Comparison of ENCODE assay signal across 7 mouse cellular contexts in genomic region chr15:98917538-98918498, GRCm38 (mm10). TPM values are rescaled to one million over a fixed set of nuclear protein-coding genes. Genes with fewer than 3 reads are reported as not detected.
DNase-seq lines count a peak whose midpoint lies in the region; ATAC-seq lines count a peak whose summit lies in the region.

Gene Lmbr1l, minus strand, starts transcription at chr15:98918231.

- peak within 1 kb of the TSS; percentile 76 for H3K4me3 ChIP-seq in intestine, embryonic 15.5 days (replicated peaks)
- H3K4me3 ChIP-seq in midbrain, embryonic 10.5 days, result peak within 1 kb of the TSS; percentile 96

- peak within 1 kb of the TSS; percentile 84 for H3K4me2 ChIP-seq in intestine, embryonic 15.5 days (replicated peaks)

- H3K36me3 ChIP-seq in intestine, embryonic 15.5 days, result 0 out of 2 replicates have a peak, but pooled peaks cover 1% of the 10 kb centered on the region
- H3K36me3 ChIP-seq in midbrain, embryonic 10.5 days, result peaks cover 28% of the 10 kb centered on the region

- intact Hi-C loops in gastrocnemius, postnatal 36 days (cut with DNase I), result loop anchor here (5.0 kb wide), 1 partner anchor 36 kb away; no protein-coding TSS in a partner anchor
- intact Hi-C loops in left cerebral cortex, postnatal 25 days (cut with DNase I), result loop anchor here (2.0 kb wide), 1 partner anchor 37 kb away; no protein-coding TSS in a partner anchor

- under 1% methylated on average over 82 of the region's 82 CpGs for WGBS in intestine, embryonic 15.5 days
- under 1% methylated on average over 82 of the region's 82 CpGs for WGBS in midbrain, embryonic 10.5 days

- peak within 1 kb of the TSS; percentile 62 for H3K9ac ChIP-seq in intestine, embryonic 15.5 days

- peak; percentile 98 for ATAC-seq in intestine, embryonic 15.5 days

- peak within 1 kb of the TSS; percentile 93 for H3K27ac ChIP-seq in intestine, embryonic 15.5 days
- H3K27ac ChIP-seq in midbrain, embryonic 10.5 days (replicated peaks), result peak within 1 kb of the TSS; percentile 97

- H3K27me3 ChIP-seq in intestine, embryonic 15.5 days (replicated peaks), result no peaks in the 10 kb centered on the region
- no peaks in the 10 kb centered on the region for H3K27me3 ChIP-seq in midbrain, embryonic 10.5 days (ENCODE audit: low read depth, poor library complexity, severe bottlenecking)

- peaks cover 8% of the 10 kb centered on the region for H3K4me1 ChIP-seq in intestine, embryonic 15.5 days (replicated peaks)
- H3K4me1 ChIP-seq in midbrain, embryonic 10.5 days, result peaks cover 28% of the 10 kb centered on the region

- no peaks in the 10 kb centered on the region for H3K9me3 ChIP-seq in intestine, embryonic 15.5 days
- no peaks in the 10 kb centered on the region for H3K9me3 ChIP-seq in midbrain, embryonic 10.5 days (replicated peaks)

- DNase-seq in adrenal gland, adult 2 months, result peak; percentile 100
- peak; percentile 98 for DNase-seq in embryo, embryonic 11.5 days (ENCODE audit: low read depth, low spot score)
- peak; percentile 99 for DNase-seq in gastrocnemius, postnatal 36 days
- peak; percentile 99 to 100 for DNase-seq in left cerebral cortex, postnatal 25 days (ENCODE audit: low spot score in 2 of 2)
- peak; percentile 99 for DNase-seq in midbrain, embryonic 10.5 days (ENCODE audit: low spot score)
- DNase-seq in right cerebral cortex, postnatal 4 days, result peak; percentile 97

RNA-seq across cellular contexts. Expression of gene Lmbr1l, which starts in this region (rescaled TPM):
- 10 to 100 TPM; 11.5 to 14.2 TPM for total RNA-seq in adrenal gland, adult 2 months (2021)
- polyA plus RNA-seq in adrenal gland, adult 2 months (2012; rRNA removed), result 36.3 and 58.5 TPM in 2 replicates
- total RNA-seq in gastrocnemius, postnatal 36 days (2021), result 1 to 10 TPM; 6.3 to 7.6 TPM
- 18.6 and 19.0 TPM in 2 replicates for polyA plus RNA-seq in intestine, embryonic 15.5 days (2015; fragmentation: Nextera tagmentation; extraction: Ambion mirVana)
- total RNA-seq in left cerebral cortex, postnatal 25 days (2021), result 10 to 100 TPM; 13.8 to 18.4 TPM
- 24.7 and 28.6 TPM in 2 replicates for polyA plus RNA-seq in midbrain, embryonic 10.5 days (2016; fragmentation: Nextera tagmentation; extraction: Ambion mirVana)

Comparison
In these comparisons a context has a peak if more than half of its experiments do, and no peak if none do; other contexts are left out.
1. Peak in every context shown above with its lines: DNase-seq, ATAC-seq, H3K4me3 ChIP-seq and H3K27ac ChIP-seq.